Mouse (Mus musculus) liver, adult (tissue): Measurements from ENCODE around the gene Vps33b.
A peak's percentile ranks its signal among the peaks of the same experiment; 100 is the strongest.

Experiments
- GATA4 ChIP-seq: IDR thresholded peaks from 2 replicates; pipeline ENCODE4 v1.6.1; 2014; ENCODE audit warnings: mild to moderate bottlenecking, low read length; ENCODE audit not compliant: insufficient replicate concordance

The Vps33b gene

DNA sequence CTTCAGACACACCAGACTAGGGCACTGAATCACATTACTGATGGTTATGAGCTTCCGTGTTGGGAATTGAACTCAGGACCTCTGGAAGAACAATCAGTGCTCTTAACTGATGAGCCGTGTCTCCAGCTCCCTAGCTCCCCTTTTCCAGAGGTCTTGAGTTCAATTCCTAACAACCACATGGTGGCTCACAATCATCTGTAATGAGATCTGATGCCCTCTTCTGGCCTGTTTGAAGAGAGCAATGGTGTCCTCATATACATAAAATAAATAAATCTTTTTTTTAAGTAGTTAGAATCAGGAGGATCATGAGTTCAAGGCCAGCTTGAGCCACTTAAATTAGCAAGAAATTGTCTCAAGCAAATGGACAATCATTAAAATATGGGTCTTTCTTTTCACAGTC is 13.5 kb upstream of the Vps33b start:
- TF ChIP-seq GATA4: no peak

GRCm38 (mm10) chr7:80257706-80258105 is 11.7 kb upstream of the Vps33b start:
- no peak for TF ChIP-seq GATA4

- peak; percentile 67; the same call in 1 of the 2 replicates for TF ChIP-seq GATA4
Measured at GRCm38 (mm10) chr7:80260625-80261371, 8.7 kb upstream of the Vps33b start, which contains the start of gene Ngrn. Gene Ngrn, plus strand, starts transcription at chr7:80261215.

GRCm38 (mm10) chr7:80261372-80261990 is 8.0 kb upstream of the Vps33b start:
- TF ChIP-seq GATA4: no peak

DNA sequence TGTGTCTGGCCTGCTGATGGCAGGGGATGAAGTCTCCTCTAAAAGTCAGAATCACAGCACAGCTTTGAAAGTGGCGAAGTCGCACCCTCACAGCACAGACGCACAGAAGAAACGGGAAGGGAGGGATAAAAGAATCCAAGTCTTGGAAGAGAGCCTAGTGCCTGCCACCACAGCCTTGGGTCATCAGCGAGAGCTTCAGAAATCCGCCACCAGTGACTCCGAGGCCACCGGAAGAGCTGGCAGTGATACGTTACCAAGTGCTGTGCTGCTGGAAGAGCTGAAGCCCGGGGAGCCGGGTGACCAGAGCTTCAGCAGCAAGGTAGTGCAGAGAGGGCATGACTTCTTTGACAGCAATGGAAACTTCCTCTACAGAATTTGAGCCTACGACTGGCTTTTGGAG is 4.8 kb upstream of the Vps33b start:
- TF ChIP-seq GATA4: no peak

GRCm38 (mm10) chr7:80267764-80268163 is 1.7 kb upstream of the Vps33b start:
- TF ChIP-seq GATA4: no peak

- TF ChIP-seq GATA4: no peak
Measured at GRCm38 (mm10) chr7:80269751-80270255, 354 bp downstream of the Vps33b start.

DNA sequence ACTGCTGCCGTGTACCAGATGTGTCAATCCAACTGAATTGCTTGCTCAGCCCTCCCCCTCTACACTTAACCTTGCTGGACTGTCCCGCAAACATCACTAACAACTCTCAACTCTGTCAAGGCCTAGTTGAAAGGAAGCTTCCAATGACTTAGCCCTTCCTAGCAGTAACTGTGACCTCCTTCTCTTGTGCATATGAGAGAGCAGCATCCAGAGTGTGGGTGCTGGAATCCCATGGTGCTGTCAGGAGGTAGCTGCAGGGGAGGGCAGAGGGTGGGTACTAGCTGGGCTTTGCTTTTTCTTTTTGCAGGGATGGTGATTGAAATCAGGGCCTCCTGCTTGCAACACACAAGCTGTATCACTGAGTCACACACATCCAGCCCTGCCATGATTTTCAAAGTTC is 4.0 kb downstream of the Vps33b start:
- TF ChIP-seq GATA4: no peak

DNA sequence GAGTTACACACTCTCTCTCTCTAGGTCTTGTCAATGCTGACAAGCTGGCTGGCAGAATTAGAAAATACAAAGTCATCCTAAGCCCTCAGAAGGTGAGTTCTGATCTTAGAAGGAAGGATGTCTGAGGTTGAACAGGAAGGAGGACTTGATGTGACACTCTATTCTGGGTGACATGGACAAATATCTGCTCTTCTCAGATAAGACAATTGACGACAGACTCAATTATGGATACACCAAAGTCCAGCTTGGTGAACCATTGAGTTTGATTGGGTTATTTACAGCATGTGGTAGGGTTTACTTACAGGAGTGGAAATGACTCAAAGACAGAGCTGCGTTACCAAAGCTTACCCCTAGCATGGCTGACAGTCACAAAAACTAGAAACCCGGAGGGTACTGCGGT is 6.9 kb downstream of the Vps33b start:
- no peak for TF ChIP-seq GATA4

DNA sequence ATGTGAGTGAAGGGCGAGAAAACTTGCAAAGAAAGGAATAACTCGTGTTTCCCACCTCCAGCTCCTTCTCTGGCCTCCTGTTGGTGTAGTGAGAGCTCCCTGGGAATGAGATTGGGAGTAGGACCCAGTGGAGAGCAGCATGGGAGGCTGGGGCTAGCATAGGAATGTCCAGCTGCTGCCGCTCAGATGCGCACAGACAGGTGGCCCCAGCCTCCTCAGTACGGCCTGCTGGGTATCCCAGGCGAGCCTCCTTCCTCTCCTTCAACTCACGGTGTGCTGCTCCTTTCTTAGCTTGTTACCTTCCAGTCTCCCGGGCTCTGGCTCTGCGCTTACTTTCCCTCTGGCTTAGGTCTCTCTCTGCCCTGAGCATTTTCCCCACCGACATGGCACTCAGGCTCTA is 10.6 kb downstream of the Vps33b start:
- TF ChIP-seq GATA4: no peak

DNA sequence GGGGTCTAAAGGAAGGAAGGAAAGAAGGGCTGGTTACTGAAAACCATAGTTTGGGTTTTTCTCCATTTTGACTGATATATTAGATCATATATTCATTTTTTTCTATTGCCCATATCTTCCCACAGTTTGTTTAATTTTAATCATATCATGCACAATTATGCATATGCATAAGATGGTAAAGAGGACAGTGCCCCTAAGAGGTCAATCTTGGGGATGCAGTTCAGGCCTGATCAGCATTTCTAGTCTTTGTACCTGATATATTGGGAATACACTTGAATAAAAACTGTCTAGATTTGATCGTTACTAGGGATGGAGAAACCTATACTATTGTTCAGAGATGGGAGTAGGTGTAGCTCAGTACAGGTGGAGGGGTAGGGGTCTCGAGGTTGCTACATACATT is 11.5 kb downstream of the Vps33b start:
- TF ChIP-seq GATA4: no peak

GRCm38 (mm10) chr7:80281646-80282045 is 12.2 kb downstream of the Vps33b start:
- TF ChIP-seq GATA4: no peak

- no peak for TF ChIP-seq GATA4
Measured at GRCm38 (mm10) chr7:80283226-80283918, 13.9 kb downstream of the Vps33b start.

- no peak for TF ChIP-seq GATA4
Measured at GRCm38 (mm10) chr7:80284391-80284790, 14.9 kb downstream of the Vps33b start.

DNA sequence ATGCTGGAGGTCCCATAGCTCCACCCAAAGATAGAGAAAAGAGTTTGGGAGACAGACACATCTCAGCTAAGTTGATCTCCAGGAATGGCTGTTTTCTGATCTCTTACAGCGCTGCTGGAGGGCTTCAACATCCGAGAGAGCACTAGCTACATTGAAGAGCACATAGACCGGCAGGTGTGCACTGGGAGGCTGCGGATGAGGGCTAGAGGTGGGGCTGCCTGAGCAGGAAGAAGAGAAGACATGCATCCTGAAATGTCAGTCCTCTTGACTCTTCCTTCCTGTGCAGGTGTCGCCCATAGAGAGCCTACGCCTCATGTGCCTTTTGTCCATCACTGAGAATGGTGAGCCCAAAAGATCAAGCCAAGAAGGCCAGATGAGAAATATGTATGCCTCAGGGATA is 16.3 kb downstream of the Vps33b start:
- TF ChIP-seq GATA4: no peak

DNA sequence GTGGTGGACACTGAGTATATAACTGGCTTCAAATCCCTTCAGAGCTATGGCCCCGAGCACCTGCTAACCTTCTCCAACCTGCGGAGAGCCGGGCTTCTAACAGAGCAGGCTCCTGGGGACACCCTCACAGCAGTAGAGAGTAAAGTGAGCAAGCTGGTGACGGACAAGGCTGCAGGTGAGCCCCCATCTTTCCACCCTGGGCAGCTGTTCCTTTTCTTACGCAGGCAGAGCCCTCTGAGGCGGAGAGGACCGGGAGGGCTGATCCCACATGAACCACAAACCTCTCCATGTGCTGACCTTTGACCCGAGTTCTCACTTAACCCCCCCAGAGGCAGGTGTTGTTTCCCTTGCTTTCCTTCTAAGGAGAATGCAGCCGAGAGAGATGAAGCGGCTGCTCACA is 18.3 kb downstream of the Vps33b start:
- no peak for TF ChIP-seq GATA4

GRCm38 (mm10) chr7:80294062-80294763 is 24.8 kb downstream of the Vps33b start, which contains the start of gene Prc1:
Gene Prc1, plus strand, starts transcription at chr7:80294450.
- no peak for TF ChIP-seq GATA4
